Mouse (Mus musculus) intestine, embryonic 16.5 days (tissue): ENCODE results near the gene Gm11084. TPM values are rescaled to one million over a fixed set of nuclear protein-coding genes. Genes with fewer than 3 reads are reported as not detected.

Experiments used
- ATAC-seq: fragments of 200-750 bp; cut with Nextera tagmentation; 2 replicates; pipeline ENCODE4 v1.8.0; 2017; ENCODE audit warnings: moderate TSS enrichment, moderate library complexity
- H3K27ac ChIP-seq: fragments of 300-500 bp; sonication (generic); 2 replicates; pipeline ENCODE4 v1.5.1; 2014; ENCODE audit warnings: mild to moderate bottlenecking, low read length
- H3K27me3 ChIP-seq: fragments of 300-500 bp; sonication (generic); replicated peaks from 2 replicates; pipeline ENCODE4 v1.6.1; 2014; ENCODE audit warnings: low read length, control low read depth, mixed read lengths; ENCODE audit not compliant: control insufficient read depth, insufficient read depth
- H3K36me3 ChIP-seq: fragments of 300-500 bp; sonication (generic); 2 replicates; pipeline ENCODE4 v1.6.1; 2014; ENCODE audit warnings: low read length, control low read depth; ENCODE audit not compliant: control insufficient read depth, insufficient read depth
- H3K4me1 ChIP-seq: fragments of 300-500 bp; sonication (generic); 2 replicates; pipeline ENCODE4 v1.6.1; 2014; ENCODE audit warnings: low read length, control low read depth, mixed read lengths; ENCODE audit not compliant: control insufficient read depth, insufficient read depth
- H3K4me2 ChIP-seq: fragments of 300-500 bp; sonication (generic); 2 replicates; pipeline ENCODE4 v1.6.1; 2014; ENCODE audit warnings: low read depth, low read length, control low read depth
- H3K4me3 ChIP-seq: fragments of 300-500 bp; sonication (generic); 2 replicates; pipeline ENCODE4 v1.5.1; 2014; ENCODE audit warnings: mild to moderate bottlenecking, low read length
- H3K9ac ChIP-seq: fragments of 300-500 bp; sonication (generic); 2 replicates; pipeline ENCODE4 v1.6.1; 2014; ENCODE audit warnings: low read depth, low read length
- H3K9me3 ChIP-seq: fragments of 300-500 bp; sonication (generic); 2 replicates; pipeline ENCODE4 v1.6.1; 2016; ENCODE audit warnings: low read length, control low read depth; ENCODE audit not compliant: control insufficient read depth
- WGBS: fragments of 180-500 bp; shearing (Covaris S2); extraction: QIAGEN DNeasy Blood & Tissue Kit; methylation state at CpG from one replicate; pipeline ENCODE4 v1.1.7; 2014; 5-methylcytosine and 5-hydroxymethylcytosine counted together
- polyA plus RNA-seq: library from polyadenylated mRNA; unstranded; fragments of >200 nt; fragmentation: Nextera tagmentation; extraction: Ambion mirVana; gene quantifications from 2 replicates; pipeline ENCODE4 v1.2.1, GENCODE M21; 2015

Gene Gm11084
- polyA plus RNA-seq, 1 experiment from 2014 or later: not detected

DNA sequence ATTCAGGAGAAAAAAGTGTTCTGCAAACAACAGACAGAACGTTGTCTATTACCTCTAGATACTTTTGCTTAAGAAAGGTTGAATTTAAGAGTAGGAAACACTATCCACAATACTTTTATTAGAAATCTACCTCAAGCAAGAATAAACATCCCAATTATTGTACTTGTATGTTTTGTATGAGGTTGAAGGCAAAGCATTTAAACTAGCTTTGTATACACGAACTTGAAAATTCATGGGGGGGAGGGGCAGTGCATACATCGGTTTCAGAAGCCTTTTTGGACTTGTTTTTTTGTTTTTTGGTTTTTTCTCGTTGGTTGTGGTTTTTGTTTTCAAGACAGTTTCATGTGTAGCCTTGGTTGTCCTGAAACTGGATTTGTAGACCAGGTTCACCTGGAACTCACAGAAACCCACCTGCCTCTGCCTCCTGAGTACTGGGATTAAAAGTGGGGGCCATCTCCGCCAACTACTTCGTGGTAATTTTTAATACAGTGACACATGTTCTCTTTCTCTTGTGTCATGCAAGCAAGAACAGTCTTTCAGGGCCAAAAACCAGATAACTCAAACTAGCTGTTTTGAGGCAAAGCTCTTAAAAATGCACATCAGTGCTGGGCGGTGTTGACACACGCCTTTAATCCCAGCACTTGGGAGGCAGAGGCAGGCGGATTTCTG, 4.9 kb downstream of the Gm11084 start:
- peaks cover 10% of the 10 kb centered on the region for H3K4me1 ChIP-seq
- ATAC-seq: no peak
- no peak overlapping the region for H3K27ac ChIP-seq
- peak overlapping the region; percentile 81; the same call in 1 of the 2 replicates for H3K4me2 ChIP-seq
- H3K9ac ChIP-seq: no peak overlapping the region
- no peaks in the 10 kb centered on the region for H3K27me3 ChIP-seq
- H3K4me3 ChIP-seq: no peak overlapping the region
- H3K36me3 ChIP-seq: no peaks in the 10 kb centered on the region
- no peaks in the 10 kb centered on the region for H3K9me3 ChIP-seq
- 77% methylated on average over 9 of the region's 9 CpGs for WGBS

DNA sequence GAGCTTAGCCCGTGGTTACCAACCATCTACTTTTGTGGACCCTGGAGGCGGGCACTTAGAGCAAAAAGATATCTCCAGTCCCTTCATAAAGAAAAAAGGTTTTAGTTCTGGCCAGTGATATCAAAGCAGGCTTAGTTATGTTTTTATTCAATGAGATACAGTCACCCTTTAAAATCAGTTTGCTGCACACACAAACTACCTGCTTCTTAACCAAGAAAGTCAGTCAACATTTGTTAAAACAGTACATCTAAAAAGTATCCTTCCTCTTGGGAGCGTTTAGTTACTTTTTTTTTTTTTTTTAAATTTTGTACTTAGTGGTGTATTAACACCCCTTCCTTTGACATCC, 5.5 kb downstream of the Gm11084 start:
- H3K36me3 ChIP-seq: no peaks in the 10 kb centered on the region
- H3K4me3 ChIP-seq: peak overlapping the region; percentile 100
- H3K9ac ChIP-seq: peak overlapping the region; percentile 100
- peak overlapping the region; percentile 81 for H3K4me2 ChIP-seq
- H3K9me3 ChIP-seq: no peaks in the 10 kb centered on the region
- ATAC-seq: no peak
- H3K27ac ChIP-seq: peak overlapping the region; percentile 100
- no peaks in the 10 kb centered on the region for H3K27me3 ChIP-seq
- peaks cover 14% of the 10 kb centered on the region for H3K4me1 ChIP-seq
- 9% methylated on average over 3 of the region's 3 CpGs for WGBS

DNA sequence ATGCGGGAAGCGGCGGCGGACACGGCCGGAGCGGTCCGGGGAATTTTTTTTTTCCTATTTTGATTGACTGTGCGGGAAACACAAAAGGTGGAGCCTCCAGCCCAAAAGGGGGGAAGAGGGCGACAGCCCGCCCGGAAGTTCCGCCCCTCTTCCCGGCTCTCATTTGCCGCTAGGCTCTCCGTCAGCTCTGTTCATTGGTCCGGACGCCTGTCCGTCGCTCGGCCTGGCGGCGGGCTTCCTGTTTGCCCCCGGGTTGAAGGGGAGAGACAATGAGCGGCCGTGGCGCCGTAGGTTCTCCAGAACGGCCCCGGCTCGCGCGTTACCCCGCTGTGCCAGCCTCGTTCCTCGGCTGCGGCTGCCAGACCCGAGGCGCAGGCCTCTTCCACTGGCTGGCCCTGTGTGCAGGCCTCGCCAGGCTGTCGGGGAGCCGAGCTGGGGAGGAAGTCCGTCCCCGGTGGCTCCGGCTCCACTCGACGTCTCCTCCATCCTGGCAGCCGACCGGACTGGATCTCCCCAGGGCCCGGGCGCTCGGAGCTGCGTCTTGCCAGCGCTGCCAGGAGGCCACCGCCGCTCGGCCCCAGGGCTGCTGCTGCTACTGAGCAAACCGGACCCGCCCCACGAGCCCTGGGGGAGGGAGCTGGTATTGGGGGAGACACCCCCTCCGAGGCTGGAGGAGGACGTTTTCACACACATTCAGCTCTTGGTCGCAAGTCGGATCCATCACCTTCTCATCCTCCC, 6.0 kb downstream of the Gm11084 start, which contains the start of gene Sp3:
Sp3 (minus strand) TSS at position 110 of the 738 bp plus-strand sequence.
- Histone ChIP-seq H3K4me3 (peak within 1 kb of the TSS; percentile 100), H3K9ac (peak within 1 kb of the TSS; percentile 100), H3K27me3 (no peaks in the 10 kb centered on the region), H3K4me1 (peaks cover 18% of the 10 kb centered on the region), H3K36me3 (no peaks in the 10 kb centered on the region), H3K9me3 (no peaks in the 10 kb centered on the region), H3K4me2 (peak within 1 kb of the TSS; percentile 81), H3K27ac (peak within 1 kb of the TSS; percentile 100)
- WGBS: under 1% methylated on average over 64 of the region's 64 CpGs
- peak; percentile 87 for ATAC-seq

DNA sequence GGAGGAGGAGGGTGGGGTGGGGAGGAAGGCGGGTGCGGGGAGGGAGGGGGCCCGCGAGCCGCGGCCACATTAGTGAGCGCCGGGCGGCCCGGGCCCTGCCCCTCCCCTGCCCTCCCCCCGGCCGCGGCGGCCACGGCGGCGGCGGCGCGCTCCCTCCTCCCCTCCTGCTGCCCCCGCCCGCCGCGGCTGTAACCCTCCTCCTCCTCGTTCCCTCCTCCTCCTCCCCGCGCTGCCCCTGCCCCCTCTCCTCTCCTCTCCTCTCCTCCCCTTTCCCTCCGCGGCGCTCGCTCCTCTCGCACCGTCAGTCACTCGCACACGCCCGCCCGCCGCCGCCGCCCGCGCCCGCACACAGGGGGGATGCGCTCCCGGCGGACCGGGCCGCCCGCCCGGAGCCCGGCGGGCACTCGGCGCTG, 6.9 kb downstream of the Gm11084 start:
- WGBS: under 1% methylated on average over 34 of the region's 54 CpGs
- H3K4me3 ChIP-seq: peak overlapping the region; percentile 100
- peak overlapping the region; percentile 100 for H3K27ac ChIP-seq
- no peaks in the 10 kb centered on the region for H3K36me3 ChIP-seq
- peaks cover 17% of the 10 kb centered on the region for H3K4me1 ChIP-seq
- peak; percentile 62 for ATAC-seq
- no peaks in the 10 kb centered on the region for H3K9me3 ChIP-seq
- H3K9ac ChIP-seq: peak overlapping the region; percentile 100
- H3K27me3 ChIP-seq: no peaks in the 10 kb centered on the region
- H3K4me2 ChIP-seq: peak overlapping the region; percentile 30; the same call in 1 of the 2 replicates

DNA sequence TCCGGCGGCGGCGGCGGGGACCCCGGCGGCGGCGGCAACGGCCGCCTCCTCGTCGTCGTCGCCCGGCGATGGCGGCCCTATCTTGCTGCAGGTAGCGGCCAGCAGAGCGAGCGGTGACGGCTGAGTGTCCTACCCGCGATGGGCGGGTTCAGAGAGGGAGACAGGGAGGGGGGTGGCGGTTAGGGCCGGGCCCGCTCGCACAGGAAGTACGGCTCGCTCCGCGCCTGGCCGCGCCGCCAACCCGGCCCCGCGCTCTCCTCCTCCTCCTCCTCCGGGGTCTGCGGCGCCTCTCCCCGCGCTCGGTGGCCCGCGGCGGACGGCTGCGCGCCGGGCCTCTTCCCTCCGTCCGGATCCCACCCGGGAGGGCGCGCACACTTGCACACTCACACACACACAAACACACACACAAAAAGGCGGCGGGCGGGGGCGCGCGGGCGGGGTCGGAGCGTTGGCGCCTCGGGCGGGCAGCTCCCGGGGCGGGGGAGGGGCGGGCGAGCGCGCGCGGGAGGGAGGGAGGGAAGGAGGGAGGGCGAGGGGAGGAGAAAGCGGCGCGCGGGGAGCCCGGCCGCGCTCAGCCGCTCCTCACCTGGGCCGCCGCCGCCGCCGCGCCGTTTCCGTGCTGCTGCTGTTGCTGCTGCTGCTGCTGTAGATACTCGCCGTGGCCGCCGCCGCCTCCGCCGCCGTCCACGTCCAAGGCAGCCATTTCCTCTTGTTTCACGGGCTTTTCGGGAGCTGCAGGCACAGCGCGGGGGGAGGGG, 7.4 kb downstream of the Gm11084 start:
- Histone ChIP-seq H3K27ac (peak overlapping the region; percentile 100), H3K4me1 (peaks cover 15% of the 10 kb centered on the region), H3K27me3 (no peaks in the 10 kb centered on the region), H3K9me3 (no peaks in the 10 kb centered on the region), H3K4me3 (peak overlapping the region; percentile 100), H3K36me3 (no peaks in the 10 kb centered on the region), H3K4me2 (peak overlapping the region; percentile 45), H3K9ac (peak overlapping the region; percentile 100)
- 1% methylated on average over 58 of the region's 107 CpGs for WGBS
- peak; percentile 87 for ATAC-seq

DNA sequence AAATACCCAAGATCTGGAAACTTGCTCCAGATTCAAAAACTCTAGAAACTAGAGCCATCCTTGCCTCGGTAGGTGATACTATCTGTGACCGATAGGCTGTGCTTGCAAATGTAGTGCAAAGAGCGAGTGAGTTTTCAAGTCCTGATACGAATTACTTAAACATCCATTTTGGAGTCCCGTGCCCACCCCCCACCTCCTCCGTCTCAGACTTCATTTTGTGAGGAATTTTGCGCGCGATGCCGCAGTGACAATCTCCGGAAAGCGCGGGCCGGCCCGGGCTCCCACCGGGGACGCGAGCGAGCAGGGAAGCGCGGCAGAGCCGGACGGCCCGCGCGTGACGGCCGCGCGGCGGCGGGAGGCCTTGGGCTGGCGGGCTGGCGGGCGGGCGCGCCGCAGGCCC, 8.0 kb downstream of the Gm11084 start:
- WGBS: under 1% methylated on average over 30 of the region's 38 CpGs

DNA sequence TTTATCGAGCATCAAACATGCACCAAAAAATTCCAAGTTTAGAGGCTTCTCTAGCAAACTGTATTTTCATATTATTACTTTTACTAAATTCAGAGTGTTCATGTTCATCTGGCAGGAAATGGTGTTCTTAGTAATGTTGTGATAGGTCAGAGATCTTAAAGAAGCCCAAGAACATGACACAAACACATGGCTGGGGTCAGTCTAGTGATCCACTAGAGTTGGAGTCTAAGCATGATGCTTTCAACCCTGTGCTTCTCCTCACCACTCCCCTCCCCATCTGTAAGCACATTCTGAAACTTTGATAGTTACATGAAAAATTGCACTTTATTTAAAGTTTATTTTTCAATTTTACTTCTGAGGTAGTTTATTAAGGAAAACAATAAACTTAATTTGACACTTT, 9.2 kb downstream of the Gm11084 start:
- H3K36me3 ChIP-seq: no peaks in the 10 kb centered on the region
- no peak overlapping the region for H3K9ac ChIP-seq
- H3K4me1 ChIP-seq: peaks cover 15% of the 10 kb centered on the region
- H3K4me3 ChIP-seq: peak overlapping the region; percentile 31
- no peaks in the 10 kb centered on the region for H3K9me3 ChIP-seq
- H3K27me3 ChIP-seq: no peaks in the 10 kb centered on the region
- ATAC-seq: no peak
- H3K27ac ChIP-seq: no peak overlapping the region
- 58% methylated on average over 1 of the region's 1 CpGs for WGBS
- peak overlapping the region; percentile 43; the same call in 1 of the 2 replicates for H3K4me2 ChIP-seq

More for the DNA sequence above, 8.0 kb downstream of the Gm11084 start:
- peak overlapping the region; percentile 45 for H3K4me2 ChIP-seq
- peak; percentile 36 for ATAC-seq
- peaks cover 15% of the 10 kb centered on the region for H3K4me1 ChIP-seq
- peak overlapping the region; percentile 100 for H3K9ac ChIP-seq
- H3K27me3 ChIP-seq: no peaks in the 10 kb centered on the region
- peak overlapping the region; percentile 100 for H3K27ac ChIP-seq
- H3K9me3 ChIP-seq: no peaks in the 10 kb centered on the region
- no peaks in the 10 kb centered on the region for H3K36me3 ChIP-seq
- peak overlapping the region; percentile 100 for H3K4me3 ChIP-seq

DNA sequence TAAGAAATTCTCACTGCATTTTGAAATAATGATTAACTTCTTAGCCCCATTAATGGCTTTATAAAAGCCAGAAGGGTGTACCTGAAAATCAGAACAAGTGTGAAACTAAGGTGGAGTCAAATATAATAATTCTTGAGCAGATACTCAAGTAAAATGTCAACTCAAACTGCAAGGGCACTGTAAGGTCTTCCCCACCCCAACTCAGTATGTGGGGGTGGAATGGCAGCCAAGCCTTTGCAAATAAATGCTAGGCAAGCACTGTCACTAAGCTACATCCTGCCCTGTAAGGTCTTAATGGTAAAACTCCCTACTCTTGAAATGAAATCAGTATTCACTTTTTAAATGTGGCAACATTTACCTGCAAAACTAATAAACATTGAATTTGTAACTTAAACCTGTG, 10.5 kb downstream of the Gm11084 start:
- no peak for ATAC-seq
- no peak overlapping the region for H3K9ac ChIP-seq
- H3K27ac ChIP-seq: no peak overlapping the region
- H3K4me1 ChIP-seq: peaks cover 15% of the 10 kb centered on the region
- H3K36me3 ChIP-seq: 0 out of 2 replicates have a peak, but pooled peaks cover 3% of the 10 kb centered on the region
- H3K4me3 ChIP-seq: no peak overlapping the region
- no peaks in the 10 kb centered on the region for H3K9me3 ChIP-seq
- H3K27me3 ChIP-seq: no peaks in the 10 kb centered on the region
- no peak overlapping the region for H3K4me2 ChIP-seq

DNA sequence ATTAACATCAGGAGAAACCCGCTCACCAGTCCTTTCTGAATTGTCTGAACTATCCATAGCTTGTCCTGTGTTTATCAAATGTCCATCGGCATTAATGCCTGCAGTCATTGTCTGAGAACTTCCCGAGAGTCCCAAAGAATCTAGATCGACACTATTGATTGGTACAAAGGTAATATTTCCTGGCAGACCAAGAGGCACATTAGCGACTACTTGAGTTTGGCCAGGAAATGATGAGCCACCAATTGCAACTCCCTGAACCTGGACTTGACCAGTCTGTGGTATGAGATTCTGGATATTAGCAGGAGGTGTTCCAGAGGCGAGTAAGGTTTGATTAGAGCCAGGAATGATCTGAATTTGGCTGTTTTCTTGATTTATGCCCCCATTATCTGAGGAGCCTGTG, 15.7 kb downstream of the Gm11084 start:
- Histone ChIP-seq H3K27ac (no peak overlapping the region), H3K4me3 (no peak overlapping the region), H3K36me3 (peaks cover 9% of the 10 kb centered on the region; the same call in 1 of the 2 replicates), H3K27me3 (no peaks in the 10 kb centered on the region), H3K4me2 (no peak overlapping the region), H3K9ac (no peak overlapping the region), H3K4me1 (peaks cover 5% of the 10 kb centered on the region), H3K9me3 (no peaks in the 10 kb centered on the region)
- ATAC-seq: no peak
- 87% methylated on average over 6 of the region's 6 CpGs for WGBS
